Mouse (Mus musculus): Measurements from ENCODE around the gene Vmn1r180. TPM values are rescaled to one million over a fixed set of nuclear protein-coding genes. Genes with fewer than 3 reads are reported as not detected.
"Not testable (repeated sequence)": the region's sequence is repeated elsewhere in the genome, so short reads cannot be mapped to it uniquely, and the experiment has no call there.

Vmn1r180 gene
- polyA plus RNA-seq (2012): not detected in 2 replicates

DNA sequence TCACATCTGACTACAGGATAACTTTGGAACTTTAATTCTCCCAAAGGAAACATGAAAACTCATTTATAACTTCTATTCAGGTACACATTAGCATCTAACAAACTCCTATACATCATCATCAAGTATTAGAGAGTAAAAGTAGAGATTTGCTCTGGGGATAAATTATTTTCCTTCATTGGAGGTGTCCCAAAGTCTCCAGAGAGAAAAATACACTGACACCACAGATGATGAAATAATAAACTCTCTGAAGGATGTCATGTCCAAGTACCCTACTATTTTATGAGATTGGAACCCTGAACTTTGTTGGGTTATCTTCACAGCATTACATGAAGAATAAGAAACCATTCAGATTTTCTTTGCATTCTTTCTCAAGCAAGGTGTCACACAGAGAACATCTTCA, at the start of gene Vmn1r180:
TSS of gene Vmn1r180 (plus strand) at position 301 of the 400 bp plus-strand sequence.
- Histone ChIP-seq H3K9me3 (ENCODE audit: control insufficient read depth, low read length) (no peaks in the 10 kb centered on the region), H3K4me3 (replicated peaks) (no peak within 1 kb of the TSS), H3K4me1 (ENCODE audit: control insufficient read depth) (no peaks in the 10 kb centered on the region), H3K36me3 (ENCODE audit: control insufficient read depth) (no peaks in the 10 kb centered on the region), H3K27me3 (ENCODE audit: control insufficient read depth) (no peaks in the 10 kb centered on the region)
- TF ChIP-seq GATA1 (IDR thresholded peaks at IDR 0.05; ENCODE audit: low read length) (no peak), TAL1 (IDR thresholded peaks at IDR 0.05; ENCODE audit: low read length) (no peak)

- Histone ChIP-seq H3K9me3 (ENCODE audit: control insufficient read depth, low read length) (peaks cover 2% of the 10 kb centered on the region; the same call in 1 of the 2 replicates), H3K27me3 (ENCODE audit: control insufficient read depth) (no peaks in the 10 kb centered on the region), H3K4me1 (ENCODE audit: control insufficient read depth) (no peaks in the 10 kb centered on the region), H3K36me3 (ENCODE audit: control insufficient read depth) (no peaks in the 10 kb centered on the region), H3K4me3 (replicated peaks) (no peak within 1 kb of the TSS)
- TF ChIP-seq GATA1 (IDR thresholded peaks at IDR 0.05; ENCODE audit: low read length) (no peak), TAL1 (IDR thresholded peaks at IDR 0.05; ENCODE audit: low read length) (no peak)
Measured at GRCm38 (mm10) chr7:23926678-23927077, 23.8 kb upstream of the Vmn1r180 start, which contains the start of gene Vmn1r179. Vmn1r179 (plus strand) TSS chr7:23926978.

DNA sequence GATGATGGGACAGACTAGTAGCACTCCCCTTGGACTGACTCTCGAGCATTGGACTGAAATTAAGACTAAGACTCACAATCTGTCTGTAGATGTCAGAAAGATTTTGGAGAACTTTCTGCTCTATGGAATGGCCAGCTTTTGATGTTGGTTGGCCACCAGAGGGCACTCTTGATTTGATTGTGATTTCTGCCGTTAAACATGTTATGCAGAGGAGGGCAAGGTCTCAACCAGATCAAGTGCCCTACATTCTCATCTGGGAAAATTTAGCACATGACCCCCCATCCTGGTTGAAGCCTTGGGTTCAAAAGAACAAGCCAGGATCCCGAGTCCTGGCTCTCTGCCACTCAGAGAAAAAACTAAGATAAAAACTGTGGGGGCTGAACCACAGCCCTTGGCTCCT, 17.6 kb downstream of the Vmn1r180 start:
- not testable (repeated sequence) for H3K4me3 ChIP-seq (replicated peaks); H3K36me3 ChIP-seq (ENCODE audit: control insufficient read depth); H3K27me3 ChIP-seq (ENCODE audit: control insufficient read depth); H3K9me3 ChIP-seq (ENCODE audit: control insufficient read depth, low read length); H3K4me1 ChIP-seq (ENCODE audit: control insufficient read depth)

GRCm38 (mm10) chr7:23974315-23974714, 23.9 kb downstream of the Vmn1r180 start, which contains the start of gene Vmn1r181:
Vmn1r181 (plus strand) TSS chr7:23974615.
- H3K36me3 ChIP-seq (ENCODE audit: control insufficient read depth); H3K4me1 ChIP-seq (ENCODE audit: control insufficient read depth); H3K4me3 ChIP-seq (replicated peaks); H3K27me3 ChIP-seq (ENCODE audit: control insufficient read depth); H3K9me3 ChIP-seq (ENCODE audit: control insufficient read depth, low read length): not testable (repeated sequence)

- H3K36me3 ChIP-seq (ENCODE audit: control insufficient read depth): no peaks in the 10 kb centered on the region
- TF ChIP-seq TAL1 (IDR thresholded peaks at IDR 0.05; ENCODE audit: low read length) (no peak), GATA1 (IDR thresholded peaks at IDR 0.05; ENCODE audit: low read length) (no peak)
- no peak within 1 kb of the TSS for H3K4me3 ChIP-seq (replicated peaks)
- no peaks in the 10 kb centered on the region for H3K27me3 ChIP-seq (ENCODE audit: control insufficient read depth)
- no peaks in the 10 kb centered on the region for H3K4me1 ChIP-seq (ENCODE audit: control insufficient read depth)
- no peaks in the 10 kb centered on the region for H3K9me3 ChIP-seq (ENCODE audit: control insufficient read depth, low read length)
Measured at GRCm38 (mm10) chr7:24001391-24001790, 51.0 kb downstream of the Vmn1r180 start, which contains the start of gene V1rd19. V1rd19 (plus strand) TSS chr7:24001691.

Other genes starting within 250 kb of the Vmn1r180 start
- under 0.01 TPM in 1 of 2 replicates, not detected in the other for gene Vmn1r173, start 249.9 kb upstream of the Vmn1r180 start, polyA plus RNA-seq (2012)
- gene Vmn1r174, start 198.4 kb upstream of the Vmn1r180 start, polyA plus RNA-seq (2012): under 0.01 TPM in 1 of 2 replicates, not detected in the other
- not detected in 2 replicates for gene Vmn1r175, start 140.0 kb upstream of the Vmn1r180 start, polyA plus RNA-seq (2012)
- not detected in 2 replicates for gene Vmn1r176, start 113.3 kb upstream of the Vmn1r180 start, polyA plus RNA-seq (2012)
- not detected in 2 replicates for gene Vmn1r177, start 84.2 kb upstream of the Vmn1r180 start, polyA plus RNA-seq (2012)
- gene Vmn1r178, start 58.6 kb upstream of the Vmn1r180 start, polyA plus RNA-seq (2012): not detected in 2 replicates
- not detected in 2 replicates for gene Vmn1r179, start 23.7 kb upstream of the Vmn1r180 start, polyA plus RNA-seq (2012)
- not detected in 2 replicates for gene Vmn1r181, start 24.0 kb downstream of the Vmn1r180 start, polyA plus RNA-seq (2012)
- 0.03 TPM in 1 of 2 replicates, not detected in the other for gene V1rd19, start 51.1 kb downstream of the Vmn1r180 start, polyA plus RNA-seq (2012)
- under 0.01 TPM in 2 replicates for gene Vmn1r183, start 102.6 kb downstream of the Vmn1r180 start, polyA plus RNA-seq (2012)
- 0.80 and 0.83 TPM in 2 replicates for gene Zfp180, start 131.3 kb downstream of the Vmn1r180 start, polyA plus RNA-seq (2012)
- 0.02 and 0.05 TPM in 2 replicates for gene Zfp112, start 161.7 kb downstream of the Vmn1r180 start, polyA plus RNA-seq (2012)
- gene Zfp235, start 183.5 kb downstream of the Vmn1r180 start, polyA plus RNA-seq (2012): 0.04 TPM in 1 of 2 replicates, not detected in the other
- not detected in 2 replicates for gene Zfp114, start 224.4 kb downstream of the Vmn1r180 start, polyA plus RNA-seq (2012)

Data from erythroblast, embryonic 14.5 days (primary cell).